Mouse (Mus musculus) heart, postnatal 0 days (tissue): ENCODE results near the gene Dner. TPM values are rescaled to one million over a fixed set of nuclear protein-coding genes. Genes with fewer than 3 reads are reported as not detected.

Source experiments
- ATAC-seq: fragments of 200-750 bp; cut with Nextera tagmentation; 2 replicates; pipeline ENCODE4 v1.8.0; 2017; ENCODE audit warnings: low read depth, moderate number of reproducible peaks, moderate library complexity; ENCODE audit not compliant: insufficient read depth
- DNase-seq: peaks from one replicate; pipeline ENCODE4 v3.0.0-alpha.2; 2016; ENCODE audit warnings: low spot score
- H3K27ac ChIP-seq: fragments of 300-500 bp; sonication (generic); 2 replicates; pipeline ENCODE4 v1.5.1; 2014; ENCODE audit warnings: low read depth, mild to moderate bottlenecking
- H3K27me3 ChIP-seq: fragments of 300-500 bp; sonication (generic); 2 replicates; pipeline ENCODE4 v1.6.1; 2014; ENCODE audit warnings: low read length, mixed read lengths; ENCODE audit not compliant: control insufficient read depth, insufficient read depth
- H3K36me3 ChIP-seq: fragments of 300-500 bp; sonication (generic); replicated peaks from 2 replicates; pipeline ENCODE4 v1.6.1; 2014; ENCODE audit warnings: low read length, mixed read lengths; ENCODE audit not compliant: control insufficient read depth, insufficient read depth
- H3K4me1 ChIP-seq: fragments of 300-500 bp; sonication (generic); 2 replicates; pipeline ENCODE4 v1.6.1; 2014; ENCODE audit warnings: antibody characterized with exemption; ENCODE audit not compliant: control insufficient read depth, insufficient read depth
- H3K4me2 ChIP-seq: fragments of 300-500 bp; sonication (generic); 2 replicates; pipeline ENCODE4 v1.6.1; 2014; ENCODE audit warnings: low read depth, mild to moderate bottlenecking, low read length, moderate library complexity
- H3K4me3 ChIP-seq: fragments of 300-500 bp; sonication (generic); 2 replicates; pipeline ENCODE4 v1.5.1; 2014; ENCODE audit warnings: low read depth, low read length
- H3K9ac ChIP-seq: fragments of 300-500 bp; sonication (generic); replicated peaks from 2 replicates; pipeline ENCODE4 v1.6.1; 2014; ENCODE audit warnings: low read depth, low read length, mixed read lengths
- H3K9me3 ChIP-seq: fragments of 300-500 bp; sonication (generic); replicated peaks from 2 replicates; pipeline ENCODE4 v1.6.1; 2016; ENCODE audit warnings: low read length; ENCODE audit not compliant: control insufficient read depth
- CTCF ChIP-seq: IDR thresholded peaks from 2 replicates; pipeline ENCODE4 v1.5.1; 2016; ENCODE audit warnings: antibody characterized with exemption, control low read depth, low read depth
- EP300 ChIP-seq: IDR thresholded peaks from 2 replicates; pipeline ENCODE4 v1.6.1; 2016; ENCODE audit warnings: antibody characterized with exemption, low read depth
- WGBS: fragments of 180-500 bp; shearing (Covaris S2); extraction: QIAGEN DNeasy Blood & Tissue Kit; methylation state at CpG from one replicate; pipeline ENCODE4 v1.1.7; 2014; 5-methylcytosine and 5-hydroxymethylcytosine counted together
- polyA plus RNA-seq: library from polyadenylated mRNA; unstranded; fragments of >200 nt; fragmentation: Nextera tagmentation; extraction: Ambion mirVana; gene quantifications from 2 replicates; pipeline ENCODE4 v1.2.1, GENCODE M21; 2015
- total RNA-seq: library from RNA; depleted of rRNA; stranded (reverse); fragments of >200 nt; gene quantifications from 2 replicates; pipeline ENCODE4 v1.2.3, GENCODE M21; 2014; ENCODE audit warnings: low replicate concordance

Dner gene
- total and polyA plus RNA-seq, 2 experiments from 2014 or later: 0.19 to 0.76 TPM

- no peaks in the 10 kb centered on the region for H3K36me3 ChIP-seq
- 75% methylated on average over 7 of the region's 7 CpGs for WGBS
- no peak for ATAC-seq
Measured at GRCm38 (mm10) chr1:84362709-84363617, 333.1 kb downstream of the Dner start.

GRCm38 (mm10) chr1:84362209-84362608 lies 333.8 kb downstream of the Dner start:
- H3K4me3 ChIP-seq: no peak overlapping the region
- TF ChIP-seq EP300 (no peak), CTCF (no peak)
- DNase-seq (no peak), ATAC-seq (no peak)
- no peaks in the 10 kb centered on the region for H3K9me3 ChIP-seq
- no peaks in the 10 kb centered on the region for H3K36me3 ChIP-seq
- no peak overlapping the region for H3K9ac ChIP-seq
- no peak overlapping the region for H3K4me2 ChIP-seq
- no peaks in the 10 kb centered on the region for H3K4me1 ChIP-seq
- no peaks in the 10 kb centered on the region for H3K27me3 ChIP-seq
- no peak overlapping the region for H3K27ac ChIP-seq
- WGBS: 81% methylated on average over 1 of the region's 1 CpGs

More at GRCm38 (mm10) chr1:84362709-84363617, 333.1 kb downstream of the Dner start:
- H3K4me2 ChIP-seq: no peak overlapping the region
- H3K9ac ChIP-seq: no peak overlapping the region
- DNase-seq: no peak
- no peak overlapping the region for H3K4me3 ChIP-seq
- no peaks in the 10 kb centered on the region for H3K27me3 ChIP-seq
- no peaks in the 10 kb centered on the region for H3K9me3 ChIP-seq
- H3K4me1 ChIP-seq: no peaks in the 10 kb centered on the region
- no peak overlapping the region for H3K27ac ChIP-seq
- no peak for TF ChIP-seq EP300

DNA sequence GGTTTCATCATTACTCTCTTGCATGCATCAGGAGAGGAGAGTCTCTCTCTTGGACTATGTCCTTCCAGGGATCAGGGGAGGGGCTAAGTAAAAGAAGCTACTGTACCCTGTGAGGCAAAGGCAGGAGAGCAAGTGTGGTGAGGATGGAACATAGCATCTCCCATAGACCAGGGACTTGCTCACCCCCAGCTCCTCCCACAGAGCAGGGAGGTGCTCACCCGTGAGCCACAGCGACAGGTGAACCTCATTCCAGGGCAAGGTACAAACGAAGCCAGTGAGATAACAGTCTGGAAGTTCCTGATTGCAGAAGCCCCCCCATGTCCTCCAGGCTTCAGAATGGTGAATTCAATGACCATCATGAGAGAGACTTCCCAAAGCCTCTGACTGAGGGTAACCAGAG lies 334.6 kb downstream of the Dner start:
- Histone ChIP-seq H3K4me2 (no peak overlapping the region), H3K27me3 (no peaks in the 10 kb centered on the region), H3K9me3 (no peaks in the 10 kb centered on the region), H3K27ac (no peak overlapping the region), H3K9ac (no peak overlapping the region), H3K4me3 (no peak overlapping the region), H3K4me1 (no peaks in the 10 kb centered on the region), H3K36me3 (no peaks in the 10 kb centered on the region)
- no peak for TF ChIP-seq CTCF
- TF ChIP-seq EP300: no peak
- 69% methylated on average over 3 of the region's 3 CpGs for WGBS
- ATAC-seq: no peak
- no peak for DNase-seq

- ATAC-seq (no peak), DNase-seq (no peak)
- Histone ChIP-seq H3K9ac (no peak overlapping the region), H3K27ac (no peak overlapping the region), H3K9me3 (no peaks in the 10 kb centered on the region), H3K4me2 (no peak overlapping the region), H3K36me3 (no peaks in the 10 kb centered on the region), H3K4me1 (no peaks in the 10 kb centered on the region), H3K27me3 (no peaks in the 10 kb centered on the region), H3K4me3 (no peak overlapping the region)
- no peak for TF ChIP-seq EP300
- TF ChIP-seq CTCF: no peak
- 71% methylated on average over 6 of the region's 6 CpGs for WGBS
Measured at GRCm38 (mm10) chr1:84359611-84360500, 336.2 kb downstream of the Dner start.

DNA sequence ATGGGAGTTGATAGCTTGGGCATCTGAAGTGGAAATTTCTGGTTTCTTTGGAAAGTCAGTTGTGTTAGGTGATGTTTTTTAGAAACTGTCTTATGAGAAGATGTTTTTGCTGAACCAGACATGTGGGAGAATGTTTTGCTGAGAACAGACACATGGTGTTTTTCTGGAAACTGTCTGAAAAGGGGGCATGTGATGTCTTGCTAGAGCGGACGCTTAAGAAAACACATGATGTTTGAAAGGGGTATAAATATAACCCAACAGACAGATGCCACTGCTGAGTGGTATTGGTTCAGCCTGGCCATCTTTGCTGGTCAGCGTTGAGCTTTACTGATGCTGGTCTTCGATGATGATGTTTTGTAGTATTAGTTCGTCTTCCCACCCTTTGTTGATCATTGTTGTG lies 338.8 kb downstream of the Dner start:
- 80% methylated on average over 5 of the region's 5 CpGs for WGBS
- Histone ChIP-seq H3K27ac (no peak overlapping the region), H3K9me3 (no peaks in the 10 kb centered on the region), H3K4me3 (no peak overlapping the region), H3K36me3 (no peaks in the 10 kb centered on the region), H3K4me2 (no peak overlapping the region), H3K4me1 (no peaks in the 10 kb centered on the region), H3K27me3 (no peaks in the 10 kb centered on the region), H3K9ac (no peak overlapping the region)
- TF ChIP-seq EP300 (no peak), CTCF (no peak)
- DNase-seq (no peak), ATAC-seq (no peak)
